Mouse (Mus musculus) olfactory bulb, adult 2 months (tissue): ENCODE results near the gene Iah1.

Experiments
- CTCF ChIP-seq: fragments of 200-500 bp; IDR thresholded peaks from 2 replicates; pipeline ENCODE4 v1.5.1; 2012; ENCODE audit warnings: low read depth, mild to moderate bottlenecking, low read length, moderate library complexity; ENCODE audit not compliant: insufficient read depth
- POLR2A ChIP-seq: fragments of 200-500 bp; IDR thresholded peaks from 2 replicates; pipeline ENCODE4 v1.6.1; 2012; ENCODE audit warnings: mild to moderate bottlenecking, low read depth, low read length, moderate library complexity; ENCODE audit not compliant: insufficient read depth

- TF ChIP-seq POLR2A, result no peak
- TF ChIP-seq CTCF, result no peak
These were observed 9.1 kb downstream of the Iah1 start for GRCm38 (mm10) chr12:21325266-21325665.
